Mouse (Mus musculus) E14TG2a.4 (cell line): ENCODE measurements around the gene Gm37240.

Experiments used
- H3K27me3 ChIP-seq: 2 replicates; pipeline ENCODE4 v1.6.1; 2014; ENCODE audit warnings: low read length, control low read depth; ENCODE audit not compliant: insufficient read depth
- H3K36me3 ChIP-seq: 2 replicates; pipeline ENCODE4 v1.6.1; 2014; ENCODE audit warnings: low read length, control low read depth; ENCODE audit not compliant: insufficient read depth
- H3K4me1 ChIP-seq: replicated peaks from 2 replicates; pipeline ENCODE4 v1.6.1; 2014; ENCODE audit warnings: low read depth, low read length, control low read depth
- H3K4me3 ChIP-seq: replicated peaks from 2 replicates; pipeline ENCODE4 v1.5.1; 2014; ENCODE audit warnings: mild to moderate bottlenecking, low read length
- H3K9me3 ChIP-seq: 2 replicates; pipeline ENCODE4 v1.6.1; 2014; ENCODE audit warnings: low read length, control low read depth
- CTCF ChIP-seq: conservative IDR thresholded peaks from 2 replicates; pipeline ENCODE4 v1.5.1; 2014; ENCODE audit warnings: low read length
- NANOG ChIP-seq: IDR thresholded peaks from 2 replicates; pipeline ENCODE4 v1.6.1; 2014; ENCODE audit warnings: borderline replicate concordance, low read length, mixed read lengths
- POU5F1 ChIP-seq: IDR thresholded peaks from 2 replicates; pipeline ENCODE4 v1.6.1; 2014; ENCODE audit warnings: low read length, borderline replicate concordance

Gene Gm37240

DNA sequence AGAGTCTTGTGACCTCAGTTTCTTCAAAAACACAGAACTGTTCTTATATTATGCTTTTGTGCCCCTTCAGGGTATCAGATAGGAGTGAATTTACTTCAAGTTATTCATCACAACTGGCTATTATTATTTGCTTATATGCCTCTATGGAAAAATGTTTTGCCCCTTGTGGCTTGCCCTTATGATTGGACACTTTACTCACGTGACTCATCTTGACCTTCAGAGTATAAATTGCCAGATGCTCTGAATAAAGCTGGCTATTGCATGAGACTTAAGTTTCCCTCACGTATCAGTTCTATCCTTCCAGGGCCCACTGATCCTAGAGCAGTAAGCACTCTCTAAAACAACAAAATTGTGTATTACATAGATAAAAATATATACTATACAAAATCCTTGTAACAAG is 1385.2 kb downstream of the Gm37240 start:
- Histone ChIP-seq H3K27me3 (no peaks in the 10 kb centered on the region), H3K36me3 (peaks cover 15% of the 10 kb centered on the region; the same call in 1 of the 2 replicates), H3K9me3 (no peaks in the 10 kb centered on the region), H3K4me1 (peaks cover 11% of the 10 kb centered on the region; the same call in 1 of the 2 replicates), H3K4me3 (no peak overlapping the region)
- TF ChIP-seq CTCF (no peak), NANOG (no peak), POU5F1 (no peak)

DNA sequence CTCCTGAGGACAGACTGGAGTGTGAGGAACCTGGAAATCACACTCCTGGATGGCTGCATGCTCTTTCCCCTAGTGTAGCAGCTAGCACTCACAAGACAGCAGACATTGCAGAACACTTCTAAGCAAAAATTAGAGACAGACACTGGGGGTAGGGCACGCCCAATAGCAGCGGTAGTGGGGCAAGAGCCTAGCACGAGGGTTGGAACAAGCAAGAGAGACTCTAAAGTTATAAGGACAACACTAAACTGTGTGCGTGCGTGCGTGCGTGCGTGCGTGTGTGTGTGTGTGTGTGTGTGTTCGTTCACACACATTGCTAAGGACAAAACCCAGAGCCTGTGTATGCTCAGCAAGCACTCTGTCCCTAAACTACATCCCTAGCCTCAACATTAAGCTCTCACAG is 1386.8 kb downstream of the Gm37240 start:
- Histone ChIP-seq H3K4me3 (no peak overlapping the region), H3K4me1 (peaks cover 11% of the 10 kb centered on the region; the same call in 1 of the 2 replicates), H3K9me3 (no peaks in the 10 kb centered on the region), H3K27me3 (no peaks in the 10 kb centered on the region), H3K36me3 (peaks cover 15% of the 10 kb centered on the region; the same call in 1 of the 2 replicates)
- TF ChIP-seq NANOG, result no peak
- TF ChIP-seq CTCF, result no peak
- TF ChIP-seq POU5F1, result no peak

DNA sequence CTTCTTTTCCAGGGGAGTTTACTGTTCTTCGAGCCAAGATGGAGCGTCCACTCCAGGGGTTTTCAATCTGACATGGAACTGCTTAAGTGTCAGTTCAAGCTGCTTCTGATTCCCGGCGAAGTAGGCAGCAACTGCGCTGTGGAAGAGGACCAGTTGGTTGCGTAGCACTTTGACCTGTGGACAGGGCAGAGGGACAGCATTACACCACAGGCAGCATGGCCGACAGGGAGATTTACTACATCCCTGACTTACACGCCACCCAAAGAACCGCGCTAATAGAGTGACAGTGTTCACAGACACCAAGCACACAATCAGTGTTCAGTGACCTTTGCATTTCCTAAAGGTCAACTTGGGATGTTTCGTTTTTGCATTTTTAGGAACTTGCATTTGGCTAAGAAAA is 1389.6 kb downstream of the Gm37240 start:
- Histone ChIP-seq H3K27me3 (no peaks in the 10 kb centered on the region), H3K4me1 (peaks cover 11% of the 10 kb centered on the region; the same call in 1 of the 2 replicates), H3K4me3 (no peak overlapping the region), H3K36me3 (peaks cover 8% of the 10 kb centered on the region; the same call in 1 of the 2 replicates), H3K9me3 (no peaks in the 10 kb centered on the region)
- no peak for TF ChIP-seq NANOG
- TF ChIP-seq CTCF, result no peak
- TF ChIP-seq POU5F1, result no peak

DNA sequence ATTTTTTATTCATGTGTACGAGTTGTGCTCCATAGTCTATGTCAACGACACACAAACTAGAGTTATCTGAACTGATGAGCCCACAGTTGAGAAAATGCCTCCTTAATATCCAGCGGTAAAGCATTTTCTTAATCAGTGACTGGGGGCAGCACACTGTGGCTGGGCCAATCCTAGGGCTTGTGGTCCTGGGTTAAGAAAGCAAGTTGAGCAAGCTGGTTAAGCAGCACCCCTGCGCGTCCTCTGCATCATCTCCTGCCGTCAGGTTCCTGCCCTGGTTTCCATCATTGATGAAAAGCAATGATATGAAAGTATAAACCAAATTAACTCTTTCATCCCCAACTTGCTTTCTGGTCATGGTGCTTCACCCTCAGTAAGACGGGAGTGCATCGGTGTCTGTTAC is 1394.7 kb downstream of the Gm37240 start:
- no peak for TF ChIP-seq CTCF
- no peak for TF ChIP-seq NANOG
- TF ChIP-seq POU5F1, result no peak

DNA sequence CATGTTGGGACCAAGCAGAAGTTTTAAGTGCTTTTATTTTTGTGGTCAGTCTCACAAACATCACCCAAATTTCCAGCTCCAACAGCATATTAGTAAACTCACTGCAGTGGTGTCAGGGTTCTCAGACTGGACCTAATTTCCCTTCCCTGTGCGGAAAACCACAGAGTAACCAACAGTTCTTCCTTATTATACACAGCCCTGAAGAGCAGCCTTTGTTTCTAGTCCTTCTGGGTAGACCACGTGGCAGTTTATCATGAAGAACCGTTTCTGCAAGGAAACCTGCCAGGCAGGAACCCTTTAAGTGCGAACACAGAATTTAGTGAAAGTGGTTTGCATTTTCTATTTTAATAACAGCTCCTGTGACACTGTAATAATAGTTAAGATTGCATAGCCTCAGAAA is 1395.2 kb downstream of the Gm37240 start:
- no peak overlapping the region for H3K4me3 ChIP-seq
- peaks cover 4% of the 10 kb centered on the region; the same call in 1 of the 2 replicates for H3K36me3 ChIP-seq
- no peaks in the 10 kb centered on the region for H3K9me3 ChIP-seq
- H3K4me1 ChIP-seq, result peaks cover 20% of the 10 kb centered on the region
- H3K27me3 ChIP-seq, result no peaks in the 10 kb centered on the region
- TF ChIP-seq NANOG (no peak), POU5F1 (no peak), CTCF (no peak)

More for the DNA sequence above, 1394.7 kb downstream of the Gm37240 start:
- no peak overlapping the region for H3K4me3 ChIP-seq
- H3K27me3 ChIP-seq, result no peaks in the 10 kb centered on the region
- H3K4me1 ChIP-seq, result peaks cover 20% of the 10 kb centered on the region
- no peaks in the 10 kb centered on the region for H3K9me3 ChIP-seq
- H3K36me3 ChIP-seq, result peaks cover 4% of the 10 kb centered on the region; the same call in 1 of the 2 replicates

DNA sequence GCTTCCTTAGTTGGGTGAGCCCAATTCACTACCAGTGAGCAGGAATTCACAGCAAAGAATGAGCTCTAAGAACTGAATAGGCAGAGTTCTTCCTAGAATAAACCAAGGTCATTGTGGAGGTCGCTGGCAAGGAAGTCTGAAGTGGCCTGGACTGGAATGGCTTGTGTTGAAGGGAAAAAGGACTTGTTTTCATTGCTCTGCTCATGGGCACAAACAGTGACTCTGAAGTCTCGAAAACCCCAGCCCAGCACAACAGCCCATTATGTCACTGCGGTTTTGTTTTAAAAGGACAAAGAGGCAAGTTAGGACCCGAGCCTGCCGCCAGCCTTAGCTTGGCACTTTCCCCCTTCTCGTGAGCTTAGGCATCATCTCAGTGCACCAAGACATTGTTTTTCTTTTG is 1398.6 kb downstream of the Gm37240 start:
- TF ChIP-seq POU5F1 (no peak), NANOG (no peak), CTCF (no peak)
- Histone ChIP-seq H3K27me3 (peaks cover under 1% of the 10 kb centered on the region), H3K4me3 (no peak overlapping the region), H3K36me3 (peaks cover 4% of the 10 kb centered on the region; the same call in 1 of the 2 replicates), H3K9me3 (no peaks in the 10 kb centered on the region), H3K4me1 (peaks cover 20% of the 10 kb centered on the region)

DNA sequence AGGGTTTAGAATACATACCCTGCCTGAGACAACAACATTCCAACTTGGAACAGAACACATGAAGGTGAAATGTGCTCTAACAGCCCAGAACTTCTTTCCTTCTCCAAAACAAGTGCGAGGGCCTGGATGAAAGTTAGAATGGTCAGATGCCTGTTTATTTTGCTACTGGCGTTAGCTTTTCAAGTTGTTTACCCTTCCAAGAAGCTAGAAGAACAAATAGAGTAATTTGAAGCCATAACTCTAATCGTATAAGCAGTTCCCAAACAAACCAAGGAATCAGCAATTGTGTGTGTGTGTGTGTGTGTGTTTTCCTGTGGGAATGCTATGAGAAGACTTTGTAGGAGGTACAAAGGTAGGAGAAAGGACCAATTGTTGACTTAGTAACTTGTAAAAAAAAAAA is 1402.4 kb downstream of the Gm37240 start:
- H3K4me3 ChIP-seq, result no peak overlapping the region
- H3K9me3 ChIP-seq, result no peaks in the 10 kb centered on the region
- H3K4me1 ChIP-seq, result peaks cover 19% of the 10 kb centered on the region
- peaks cover 38% of the 10 kb centered on the region for H3K27me3 ChIP-seq
- TF ChIP-seq CTCF (no peak), NANOG (no peak), POU5F1 (no peak)
- no peaks in the 10 kb centered on the region for H3K36me3 ChIP-seq

DNA sequence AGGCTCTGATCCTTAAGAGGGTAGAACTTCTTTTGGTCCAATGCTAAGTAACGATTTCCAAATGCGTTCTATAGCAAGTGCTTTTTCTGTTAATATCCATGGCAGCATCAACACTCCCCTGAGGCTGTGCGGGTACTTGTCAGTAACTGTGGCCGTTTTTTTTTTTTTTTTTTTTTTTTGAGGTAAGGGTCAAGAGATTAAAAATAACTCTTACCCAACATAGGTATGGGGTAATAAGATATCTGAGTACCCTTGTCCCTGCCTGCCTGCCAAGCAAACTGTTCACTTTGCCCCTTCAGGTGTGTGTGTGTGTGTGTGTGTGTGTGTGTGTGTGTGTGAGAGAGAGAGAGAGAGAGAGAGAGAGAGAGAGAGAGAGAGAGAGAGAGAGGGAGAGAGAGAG is 1403.0 kb downstream of the Gm37240 start:
- peaks cover 23% of the 10 kb centered on the region for H3K4me1 ChIP-seq
- no peaks in the 10 kb centered on the region for H3K9me3 ChIP-seq
- H3K4me3 ChIP-seq, result no peak overlapping the region
- no peaks in the 10 kb centered on the region for H3K36me3 ChIP-seq
- H3K27me3 ChIP-seq, result peaks cover 43% of the 10 kb centered on the region
- no peak for TF ChIP-seq NANOG
- no peak for TF ChIP-seq POU5F1
- no peak for TF ChIP-seq CTCF

DNA sequence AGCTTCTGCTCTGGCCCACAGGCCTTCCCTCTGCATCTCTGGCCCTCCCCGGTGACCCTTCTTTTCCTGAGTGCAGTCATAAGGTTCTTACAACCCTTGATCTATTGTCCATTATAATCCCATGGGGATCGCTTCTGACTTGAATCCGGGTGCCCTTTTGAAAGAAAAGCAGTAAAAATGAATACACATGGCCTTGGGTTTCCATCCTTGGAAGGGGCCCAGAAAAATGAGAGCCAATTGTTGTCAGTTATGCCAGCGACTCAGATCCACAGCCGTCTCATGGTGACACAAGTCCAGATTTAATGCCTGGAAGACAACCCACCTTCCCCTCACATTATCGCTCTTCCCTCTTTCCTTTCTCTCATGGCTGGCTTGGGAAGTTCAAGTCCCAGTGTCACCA is 1405.2 kb downstream of the Gm37240 start:
- H3K27me3 ChIP-seq, result peaks cover 65% of the 10 kb centered on the region
- H3K4me3 ChIP-seq, result no peak overlapping the region
- H3K4me1 ChIP-seq, result peaks cover 21% of the 10 kb centered on the region
- H3K9me3 ChIP-seq, result no peaks in the 10 kb centered on the region
- TF ChIP-seq NANOG (no peak), POU5F1 (no peak), CTCF (no peak)
- no peaks in the 10 kb centered on the region for H3K36me3 ChIP-seq
